In genomic region chr15:59795717-59796116, GRCm38 (mm10) we compare ENCODE assay signal across 8 mouse cellular contexts.
DNase-seq lines count a peak whose midpoint lies in the region; ATAC-seq and TF ChIP-seq lines count a peak whose summit lies in the region.

No protein-coding gene starts in this region.

- H3K4me1 ChIP-seq in small intestine, adult 2 months (ENCODE audit: control insufficient read depth, insufficient read depth, insufficient read length, low read length) = peaks cover 5% of the 10 kb centered on the region; the same call in 1 of the 2 replicates

- no peaks in the 10 kb centered on the region for H3K36me3 ChIP-seq in C2C12 (ENCODE audit: control insufficient read depth, insufficient read depth)
- H3K36me3 ChIP-seq in small intestine, adult 2 months (ENCODE audit: control insufficient read depth, insufficient read depth, low read length) = no peaks in the 10 kb centered on the region

- WGBS in small intestine, adult 2 months = 80% methylated on average over 5 of the region's 5 CpGs

- in situ Hi-C loops in Patski (cut with MboI; ENCODE audit: low pct_unique_long_range_greater_than_20kb) = no loop called here

- POLR2A ChIA-PET in Patski (lab: Charles Lee) = interaction anchor here (1.2 kb wide), 1 partner anchor 30 kb away, joined by 3 read pairs; no protein-coding TSS in a partner anchor

- no peaks in the 10 kb centered on the region for H3K79me3 ChIP-seq in C2C12 (ENCODE audit: low read depth)

- no peak for DNase-seq in Patski (ENCODE audit: low read depth, low spot score)
- peak; percentile 85 for DNase-seq in fibroblast of lung, adult 2 months (ENCODE audit: low read depth)
- no peak for DNase-seq in neural tube, embryonic 10.5 days (ENCODE audit: extremely low spot score, low spot score)
- no peak for DNase-seq in embryo, embryonic 10 days (ENCODE audit: low spot score)
- no peak for DNase-seq in urinary bladder, postnatal 4 days (ENCODE audit: low spot score in 2 of 2)

- 0 out of 2 replicates have a peak overlapping the region, but pooled peaks have one; percentile 35 for H3K27ac ChIP-seq in small intestine, adult 2 months (ENCODE audit: insufficient read depth, low read depth, low read length)

- peak; percentile 79 for ATAC-seq in Patski
- peak; percentile 88 to 93 for ATAC-seq in hematopoietic stem cell, adult 5-6 weeks (replicated peaks in 1 of 2; ENCODE audit: insufficient read depth in 1 of 2, low FRiP score in 2 of 2, low TSS enrichment in 1 of 2, low read depth in 1 of 2, poor library complexity in 2 of 2, severe bottlenecking in 2 of 2)

- no peak overlapping the region for H3ac ChIP-seq in C2C12 (ENCODE audit: control insufficient read depth, insufficient read length, low read depth)

- H3K79me2 ChIP-seq in C2C12 (ENCODE audit: control insufficient read depth, insufficient read depth) = no peaks in the 10 kb centered on the region

- CTCF ChIA-PET in Patski (lab: Charles Lee) = interaction anchor here (1.1 to 2.1 kb wide), 5 partner anchors 9 to 69 kb away, joined by 3 to 5 read pairs (median 4); no protein-coding TSS in a partner anchor

- no peak overlapping the region for H3K4me3 ChIP-seq in C2C12 (ENCODE audit: insufficient read depth, poor library complexity, severe bottlenecking)
- H3K4me3 ChIP-seq in small intestine, adult 2 months (ENCODE audit: low read depth, low read length) = no peak overlapping the region

- TF ChIP-seq CTCF in C2C12 (IDR thresholded peaks at IDR 0.05; ENCODE audit: control insufficient read depth, insufficient read depth, insufficient read length) (no peak), Patski (IDR thresholded peaks at IDR 0.05) (no peak)
- no peak for TF ChIP-seq CTCF in small intestine, adult 2 months (IDR thresholded peaks at IDR 0.05; ENCODE audit: extremely low read depth, insufficient read length, insufficient replicate concordance, low read depth, low read length)

- TF ChIP-seq POLR2A in small intestine, adult 2 months (IDR thresholded peaks at IDR 0.05; ENCODE audit: low read depth, low read length) = no peak

- no peaks in the 10 kb centered on the region for H3K27me3 ChIP-seq in C2C12 (ENCODE audit: control insufficient read depth, insufficient read depth, insufficient read length)
- no peaks in the 10 kb centered on the region for H3K27me3 ChIP-seq in Patski
- no peaks in the 10 kb centered on the region for H3K27me3 ChIP-seq in small intestine, adult 2 months (ENCODE audit: control insufficient read depth, insufficient read depth, low read length)

TF ChIP-seq in C2C12, 6 proteins besides CTCF, POLR2A, EP300 and RAD21:
- peak; percentile 67 for TF ChIP-seq MAX (IDR thresholded peaks at IDR 0.05)
- TF ChIP-seq MYOG (IDR thresholded peaks at IDR 0.05; ENCODE audit: control insufficient read depth, extremely low read depth, insufficient read length) = no peak
- TF ChIP-seq USF1 (IDR thresholded peaks at IDR 0.05; ENCODE audit: low read depth) = no peak
- no peak for TF ChIP-seq CEBPB (IDR thresholded peaks at IDR 0.05; ENCODE audit: low read depth)
- TF ChIP-seq FOSL1 (IDR thresholded peaks at IDR 0.05; ENCODE audit: insufficient read depth, low read length, poor library complexity, severe bottlenecking) = peak; percentile 78
- peak; percentile 83 for TF ChIP-seq MYOD1 (IDR thresholded peaks at IDR 0.05; ENCODE audit: control insufficient read depth, insufficient read length, low read depth)
